Mouse (Mus musculus): Measurements from ENCODE around the gene Pilra. TPM values are rescaled to one million over a fixed set of nuclear protein-coding genes. Genes with fewer than 3 reads are reported as not detected.

Gene Pilra
- polyA plus RNA-seq, 1 experiment from 2014 or later, result 3.8 TPM

DNA sequence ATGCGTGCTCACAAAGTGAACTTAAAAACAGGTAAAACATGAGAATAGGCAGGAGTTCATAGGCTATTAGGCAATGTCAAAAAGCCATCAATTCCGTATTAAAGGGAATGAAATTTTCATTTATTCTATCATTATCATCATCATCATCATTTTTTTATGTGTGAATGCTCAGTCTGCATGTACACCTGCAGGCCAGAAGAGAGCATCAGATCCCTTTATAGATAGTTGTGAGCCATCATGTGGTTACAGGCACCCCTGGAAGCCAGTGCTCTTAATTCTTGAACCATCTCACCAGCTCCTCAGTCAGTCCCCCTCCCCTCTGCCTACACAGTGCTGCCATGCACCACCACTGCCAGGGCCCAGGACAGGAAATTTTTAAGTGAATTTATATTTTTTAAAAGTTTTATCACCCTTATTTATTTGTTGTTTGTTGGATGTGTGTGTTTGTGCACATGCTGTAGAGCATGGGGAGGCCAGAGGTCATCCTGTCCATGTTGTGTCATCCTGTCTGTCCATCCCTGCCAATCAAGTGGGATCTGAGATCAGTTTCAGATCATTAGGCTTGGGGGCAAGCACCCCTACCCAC is 47.0 kb downstream of the Pilra start:
- peaks cover 9% of the 10 kb centered on the region for H3K36me3 ChIP-seq (ENCODE audit: control insufficient read depth, insufficient read depth, low read length)
- no peaks in the 10 kb centered on the region for H3K27me3 ChIP-seq (ENCODE audit: control insufficient read depth, insufficient read depth, low read length)
- no peaks in the 10 kb centered on the region for H3K9me3 ChIP-seq (ENCODE audit: control insufficient read depth, low read length)
- H3K27ac ChIP-seq (replicated peaks in 1 of 2; ENCODE audit: control insufficient read depth in 1 of 2, insufficient read depth in 1 of 2, low read depth in 2 of 2, low read length in 2 of 2), result no peak overlapping the region
- peaks cover 15 to 19% of the 10 kb centered on the region in 2 experiments for H3K4me1 ChIP-seq (ENCODE audit: control insufficient read depth in 2 of 2, insufficient read depth in 2 of 2, low read length in 2 of 2)
- H3K4me2 ChIP-seq (ENCODE audit: low read length), result no peak overlapping the region
- WGBS, result 94% methylated on average over 2 of the region's 2 CpGs
- no peak for ATAC-seq (ENCODE audit: insufficient number of reproducible peaks, insufficient read depth, low FRiP score, low read depth)
- H3K4me3 ChIP-seq (ENCODE audit: control insufficient read depth in 1 of 2, insufficient read depth in 1 of 2, low read depth in 1 of 2, low read length in 2 of 2), result no peak overlapping the region
- no peak overlapping the region for H3K9ac ChIP-seq (ENCODE audit: low read length)

DNA sequence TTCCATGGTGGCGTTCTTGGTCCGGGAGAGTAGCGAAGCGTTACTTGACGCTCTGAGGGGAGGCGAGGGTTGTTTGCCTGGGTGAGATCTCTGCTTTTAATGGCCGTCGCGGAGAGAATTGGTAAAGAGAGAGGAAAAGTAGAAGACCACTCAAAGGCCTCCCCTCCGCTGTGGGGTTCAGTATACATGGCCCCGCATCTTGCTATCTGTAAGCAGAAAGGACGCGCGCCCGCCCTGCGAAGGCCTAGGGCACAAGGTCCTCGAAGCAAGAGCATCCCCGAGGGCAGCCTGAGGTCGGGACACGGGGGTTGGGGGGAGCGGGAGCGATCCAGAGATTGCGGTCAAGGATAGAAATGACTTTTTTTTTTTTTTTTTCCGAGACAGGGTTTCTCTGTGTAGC is 47.9 kb downstream of the Pilra start:
- Histone ChIP-seq H3K27me3 (ENCODE audit: control insufficient read depth, insufficient read depth, low read length) (no peaks in the 10 kb centered on the region), H3K4me3 (ENCODE audit: control insufficient read depth in 1 of 2, insufficient read depth in 1 of 2, low read depth in 1 of 2, low read length in 2 of 2) (peak overlapping the region in 1 of 2 experiments; percentile 49; a peak in 3 of 4 replicates), H3K9ac (ENCODE audit: low read length) (peak overlapping the region; percentile 55; the same call in 1 of the 2 replicates), H3K4me2 (ENCODE audit: low read length) (peak overlapping the region; percentile 77), H3K9me3 (ENCODE audit: control insufficient read depth, low read length) (no peaks in the 10 kb centered on the region), H3K27ac (replicated peaks in 1 of 2; ENCODE audit: control insufficient read depth in 1 of 2, insufficient read depth in 1 of 2, low read depth in 2 of 2, low read length in 2 of 2) (no peak overlapping the region), H3K4me1 (ENCODE audit: control insufficient read depth in 2 of 2, insufficient read depth in 2 of 2, low read length in 2 of 2) (peaks cover 24 to 26% of the 10 kb centered on the region in 2 experiments), H3K36me3 (ENCODE audit: control insufficient read depth, insufficient read depth, low read length) (peaks cover 18% of the 10 kb centered on the region)
- WGBS, result 72% methylated on average over 24 of the region's 24 CpGs
- no peak for ATAC-seq (ENCODE audit: insufficient number of reproducible peaks, insufficient read depth, low FRiP score, low read depth)

DNA sequence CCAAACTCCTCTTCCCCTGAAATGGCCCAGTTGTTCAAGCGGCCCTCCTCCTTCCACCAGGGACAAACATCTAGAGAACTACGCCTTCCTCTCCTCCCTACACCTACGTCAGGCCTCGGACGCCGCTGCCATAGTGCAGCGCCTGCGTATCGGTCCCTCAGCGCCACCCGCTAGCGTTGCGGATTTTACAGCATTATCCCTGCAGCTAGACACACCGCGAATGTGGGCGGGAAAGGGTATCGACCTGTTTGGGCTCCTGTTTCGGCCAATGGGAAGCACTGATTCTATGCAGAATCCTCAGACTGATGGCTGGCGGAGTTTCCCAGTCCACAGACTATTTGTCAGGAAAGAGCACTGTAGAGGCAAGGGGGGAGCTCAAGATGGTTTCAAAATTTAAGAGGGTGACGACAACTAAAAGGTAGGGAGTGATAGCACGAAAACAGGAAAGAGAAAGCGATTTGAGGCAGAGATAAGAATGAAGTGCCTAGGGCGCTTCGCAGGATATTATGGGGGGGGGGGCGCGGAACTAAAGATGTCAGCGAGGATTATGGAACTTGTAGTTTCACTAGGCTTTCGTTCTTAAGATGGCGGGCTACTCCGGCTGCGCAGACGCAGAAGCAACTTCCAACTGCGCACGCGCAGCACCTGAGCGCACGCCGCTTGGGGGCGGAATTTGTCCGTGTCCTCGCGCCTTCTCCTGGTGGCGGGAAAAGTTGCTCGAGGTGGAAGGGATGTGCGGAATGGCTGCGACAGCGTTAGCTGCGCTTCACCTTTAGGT is 48.7 kb downstream of the Pilra start, which contains the start of the genes Mepce and Zcwpw1:
Mepce (minus strand) TSS at position 505 of the 778 bp plus-strand sequence.
Zcwpw1 (plus strand) TSS at position 648 of the 778 bp plus-strand sequence.
- H3K9me3 ChIP-seq (ENCODE audit: control insufficient read depth, low read length), result no peaks in the 10 kb centered on the region
- peaks cover 26 to 28% of the 10 kb centered on the region in 2 experiments for H3K4me1 ChIP-seq (ENCODE audit: control insufficient read depth in 2 of 2, insufficient read depth in 2 of 2, low read length in 2 of 2)
- peak within 1 kb of the TSS; percentile 96 for H3K9ac ChIP-seq (ENCODE audit: low read length)
- peaks cover 26% of the 10 kb centered on the region for H3K36me3 ChIP-seq (ENCODE audit: control insufficient read depth, insufficient read depth, low read length)
- no peaks in the 10 kb centered on the region for H3K27me3 ChIP-seq (ENCODE audit: control insufficient read depth, insufficient read depth, low read length)
- WGBS, result 0% methylated on average over 48 of the region's 48 CpGs
- peak; percentile 38 for ATAC-seq (ENCODE audit: insufficient number of reproducible peaks, insufficient read depth, low FRiP score, low read depth)
- peak within 1 kb of the TSS; percentile 62 to 63 for H3K4me3 ChIP-seq (ENCODE audit: control insufficient read depth in 1 of 2, insufficient read depth in 1 of 2, low read depth in 1 of 2, low read length in 2 of 2)
- H3K4me2 ChIP-seq (ENCODE audit: low read length), result peak within 1 kb of the TSS; percentile 77
- peak within 1 kb of the TSS; percentile 97 to 98 for H3K27ac ChIP-seq (replicated peaks in 1 of 2; ENCODE audit: control insufficient read depth in 1 of 2, insufficient read depth in 1 of 2, low read depth in 2 of 2, low read length in 2 of 2)

DNA sequence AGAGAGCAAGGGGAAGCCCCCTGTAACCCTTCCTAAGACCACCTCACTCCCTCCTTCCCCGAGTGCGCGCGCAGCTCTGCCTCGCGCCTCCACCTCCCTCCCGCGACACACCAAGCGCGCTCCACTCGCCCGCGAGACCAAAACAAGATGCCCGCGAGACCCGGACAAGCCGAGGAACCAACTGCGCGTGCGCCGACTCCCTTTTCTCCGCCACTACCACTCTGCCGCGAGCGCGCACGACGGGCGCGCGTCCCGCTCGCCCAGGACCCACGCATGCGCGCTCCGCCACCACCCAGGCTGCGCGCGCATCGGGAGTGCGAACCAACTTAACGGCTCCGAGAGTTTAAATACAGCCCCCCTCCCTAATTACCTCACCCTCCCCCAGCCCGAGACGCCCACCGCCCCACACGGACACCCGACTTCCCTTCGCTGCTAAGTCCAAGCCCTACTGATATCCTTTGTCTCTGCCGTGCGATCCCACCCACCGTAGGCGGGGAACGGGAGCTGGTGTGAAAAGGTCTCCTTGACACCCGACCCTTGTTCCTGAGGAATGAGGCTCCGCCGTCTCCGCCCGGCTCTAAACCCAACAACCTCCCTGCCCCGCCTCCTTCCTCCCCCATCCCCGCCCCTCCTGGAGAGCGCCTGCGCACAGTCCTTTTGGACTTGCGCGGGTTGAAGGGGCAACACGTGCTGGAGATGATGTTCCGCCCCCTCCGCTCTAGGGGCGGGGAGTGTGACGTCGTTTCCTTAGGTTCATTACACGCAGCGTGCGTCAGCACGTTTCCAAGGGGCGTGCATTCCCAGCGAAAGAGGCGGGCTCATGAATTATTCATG is 49.8 kb downstream of the Pilra start:
- peak; percentile 92 for ATAC-seq (ENCODE audit: insufficient number of reproducible peaks, insufficient read depth, low FRiP score, low read depth)
- H3K4me1 ChIP-seq (ENCODE audit: control insufficient read depth in 2 of 2, insufficient read depth in 2 of 2, low read length in 2 of 2), result peaks cover 26 to 28% of the 10 kb centered on the region in 2 experiments
- WGBS, result under 1% methylated on average over 75 of the region's 79 CpGs

DNA sequence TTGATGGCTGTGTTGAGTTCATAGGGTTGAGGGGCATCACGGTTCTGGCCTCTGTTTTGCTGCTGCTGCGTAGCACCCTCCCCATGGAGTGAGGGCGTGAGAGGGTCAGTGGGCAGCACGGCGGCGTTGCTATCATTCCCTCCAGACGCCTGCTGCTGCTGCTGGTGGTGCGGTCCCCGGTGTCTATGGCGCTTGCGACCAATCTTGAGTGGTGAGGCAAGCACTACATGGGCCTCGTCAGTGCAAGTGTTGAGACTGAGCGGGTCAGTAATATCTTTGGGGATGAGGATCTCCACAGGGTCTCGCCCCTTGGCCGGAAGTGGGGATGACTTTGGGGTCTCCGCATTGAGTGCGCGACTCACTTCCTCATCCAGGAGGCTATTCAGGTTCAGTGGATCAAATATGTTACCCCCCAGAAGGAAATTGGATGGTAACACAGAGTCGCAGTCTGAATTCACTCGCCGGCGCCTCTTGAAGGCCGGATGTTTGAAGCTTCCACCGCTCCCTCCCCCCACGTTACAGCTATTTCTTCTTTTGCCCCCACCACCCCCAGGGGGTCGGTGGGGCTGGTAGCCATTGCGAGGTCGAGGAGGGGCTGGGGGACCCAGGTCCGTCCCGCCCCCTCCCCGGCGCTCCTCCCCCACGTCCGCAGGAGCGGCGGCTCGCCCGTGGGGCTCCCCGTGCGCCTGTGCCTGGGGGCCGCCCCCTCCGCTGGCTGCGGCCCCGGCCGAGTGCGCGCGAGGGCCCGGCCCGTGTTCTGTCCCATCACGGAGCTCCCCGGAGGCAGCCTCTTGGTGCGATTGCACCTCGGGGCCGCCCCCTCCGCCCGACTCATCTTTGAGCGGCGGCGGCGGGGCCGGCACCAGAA is 50.7 kb downstream of the Pilra start:
- H3K27ac ChIP-seq (replicated peaks in 1 of 2; ENCODE audit: control insufficient read depth in 1 of 2, insufficient read depth in 1 of 2, low read depth in 2 of 2, low read length in 2 of 2), result peak overlapping the region; percentile 97 to 98
- 2% methylated on average over 48 of the region's 62 CpGs for WGBS
- no peaks in the 10 kb centered on the region for H3K9me3 ChIP-seq (ENCODE audit: control insufficient read depth, low read length)
- peak overlapping the region; percentile 62 to 63 for H3K4me3 ChIP-seq (ENCODE audit: control insufficient read depth in 1 of 2, insufficient read depth in 1 of 2, low read depth in 1 of 2, low read length in 2 of 2)
- peaks cover 46% of the 10 kb centered on the region for H3K36me3 ChIP-seq (ENCODE audit: control insufficient read depth, insufficient read depth, low read length)
- peak overlapping the region; percentile 71 for H3K4me2 ChIP-seq (ENCODE audit: low read length)
- H3K4me1 ChIP-seq (ENCODE audit: control insufficient read depth in 2 of 2, insufficient read depth in 2 of 2, low read length in 2 of 2), result peaks cover 26 to 28% of the 10 kb centered on the region in 2 experiments
- ATAC-seq (ENCODE audit: insufficient number of reproducible peaks, insufficient read depth, low FRiP score, low read depth), result no peak
- no peaks in the 10 kb centered on the region for H3K27me3 ChIP-seq (ENCODE audit: control insufficient read depth, insufficient read depth, low read length)
- peak overlapping the region; percentile 96 for H3K9ac ChIP-seq (ENCODE audit: low read length)

More for the DNA sequence above, 49.8 kb downstream of the Pilra start:
- Histone ChIP-seq H3K4me2 (ENCODE audit: low read length) (peak overlapping the region; percentile 77), H3K27me3 (ENCODE audit: control insufficient read depth, insufficient read depth, low read length) (no peaks in the 10 kb centered on the region), H3K36me3 (ENCODE audit: control insufficient read depth, insufficient read depth, low read length) (peaks cover 37% of the 10 kb centered on the region), H3K27ac (replicated peaks in 1 of 2; ENCODE audit: control insufficient read depth in 1 of 2, insufficient read depth in 1 of 2, low read depth in 2 of 2, low read length in 2 of 2) (peak overlapping the region; percentile 97 to 98), H3K9me3 (ENCODE audit: control insufficient read depth, low read length) (no peaks in the 10 kb centered on the region), H3K4me3 (ENCODE audit: control insufficient read depth in 1 of 2, insufficient read depth in 1 of 2, low read depth in 1 of 2, low read length in 2 of 2) (peak overlapping the region; percentile 62 to 63), H3K9ac (ENCODE audit: low read length) (peak overlapping the region; percentile 96)

DNA sequence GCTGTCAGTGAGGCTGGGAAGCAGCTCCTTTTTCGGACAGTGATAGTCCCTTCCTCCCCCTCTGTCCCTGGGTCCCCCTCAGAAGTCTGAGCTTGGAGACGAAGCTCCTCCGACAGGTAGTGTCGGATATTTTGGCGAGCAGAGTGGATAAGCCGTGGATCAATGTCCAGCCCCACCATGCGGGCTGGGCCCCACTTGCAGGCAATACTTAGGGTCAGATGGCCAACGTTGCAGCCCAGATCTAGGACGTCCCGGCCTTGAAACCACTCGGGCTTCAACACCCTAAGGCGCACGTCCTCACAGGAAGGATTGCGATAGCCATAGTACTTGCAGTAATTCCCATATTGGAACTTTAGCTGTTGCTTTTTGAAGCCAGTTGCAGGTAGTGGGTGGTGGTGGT is 51.5 kb downstream of the Pilra start:
- Histone ChIP-seq H3K4me2 (ENCODE audit: low read length) (peak overlapping the region; percentile 71), H3K27me3 (ENCODE audit: control insufficient read depth, insufficient read depth, low read length) (no peaks in the 10 kb centered on the region), H3K9ac (ENCODE audit: low read length) (peak overlapping the region; percentile 96), H3K9me3 (ENCODE audit: control insufficient read depth, low read length) (no peaks in the 10 kb centered on the region), H3K27ac (replicated peaks in 1 of 2; ENCODE audit: control insufficient read depth in 1 of 2, insufficient read depth in 1 of 2, low read depth in 2 of 2, low read length in 2 of 2) (no peak overlapping the region), H3K4me3 (ENCODE audit: control insufficient read depth in 1 of 2, insufficient read depth in 1 of 2, low read depth in 1 of 2, low read length in 2 of 2) (peak overlapping the region; percentile 62 to 63), H3K4me1 (ENCODE audit: control insufficient read depth in 2 of 2, insufficient read depth in 2 of 2, low read length in 2 of 2) (peaks cover 26 to 36% of the 10 kb centered on the region in 2 experiments), H3K36me3 (ENCODE audit: control insufficient read depth, insufficient read depth, low read length) (peaks cover 50% of the 10 kb centered on the region)
- no peak for ATAC-seq (ENCODE audit: insufficient number of reproducible peaks, insufficient read depth, low FRiP score, low read depth)
- 82% methylated on average over 14 of the region's 14 CpGs for WGBS

Measured in heart, embryonic 14.5 days (tissue).